Mouse (Mus musculus) left cerebral cortex, postnatal 4 days (tissue): Measurements from ENCODE around the gene Setdb1. TPM values are rescaled to one million over a fixed set of nuclear protein-coding genes. Genes with fewer than 3 reads are reported as not detected.

Source experiments
- DNase-seq: peaks from one replicate; pipeline ENCODE4 v3.0.0-alpha.2; 2022
- intact Hi-C: fragments of 180-260 bp; cut with DNase I; formaldehyde crosslinking; loops from one replicate; pipeline ENCODE4 v1.15.1; 2025
- total RNA-seq, 2 experiments: library from RNA; stranded (reverse); gene quantifications; 2 replicates each; pipeline ENCODE4 v1.2.3; 2021

Setdb1 gene
- total RNA-seq, 2 experiments from 2014 or later = 60.0 to 64.4 TPM

GRCm38 (mm10) chr3:95275161-95275560 is 81.8 kb downstream of the Setdb1 start:
- intact Hi-C loops = no loop called here
- DNase-seq = no peak

GRCm38 (mm10) chr3:95274453-95274852 is 82.5 kb downstream of the Setdb1 start:
- intact Hi-C loops = no loop called here

More at GRCm38 (mm10) chr3:95274453-95274852, 82.5 kb downstream of the Setdb1 start:
- DNase-seq = no peak

Other genes with a start within 250 kb of the Setdb1 start
- gene Vps72, start 246.2 kb downstream of the Setdb1 start, total RNA-seq = 10 to 100 TPM; 77.2 to 78.4 TPM
- gene Tmod4, start 232.7 kb downstream of the Setdb1 start, total RNA-seq = 1 to 10 TPM in 1 of 2 experiments, under 1 TPM in 1; 0.87 to 1.0 TPM
- gene Scnm1, start 223.2 kb downstream of the Setdb1 start, total RNA-seq = 10 to 100 TPM; 39.9 to 43.2 TPM
- gene Lysmd1, start 223.1 kb downstream of the Setdb1 start, total RNA-seq = 10 to 100 TPM; 19.8 to 23.0 TPM
- under 1 TPM; 0.74 to 0.92 TPM for gene Tnfaip8l2, start 214.8 kb downstream of the Setdb1 start, total RNA-seq
- 100 to 1,000 TPM; 141 to 155 TPM for gene Sema6c, start 196.7 kb downstream of the Setdb1 start, total RNA-seq
- gene Gabpb2, start 139.3 kb downstream of the Setdb1 start, total RNA-seq = 1 to 10 TPM; 9.0 TPM
- gene Cdc42se1, start 128.5 kb downstream of the Setdb1 start, total RNA-seq = 10 to 100 TPM; 62.1 to 62.4 TPM
- gene Mllt11, start 125.0 kb downstream of the Setdb1 start, total RNA-seq = 100 to 1,000 TPM; 668 to 674 TPM
- gene Gm128, start 115.6 kb downstream of the Setdb1 start, total RNA-seq = not detected
- under 1 TPM; 0.36 to 0.74 TPM for gene Bnipl, start 106.0 kb downstream of the Setdb1 start, total RNA-seq
- gene Mindy1, start 75.9 kb downstream of the Setdb1 start, total RNA-seq = 10 to 100 TPM; 29.7 to 32.6 TPM
- gene Prune1, start 75.1 kb downstream of the Setdb1 start, total RNA-seq = 10 to 100 TPM; 63.9 to 69.3 TPM
- gene Anxa9, start 50.0 kb downstream of the Setdb1 start, total RNA-seq = 1 to 10 TPM; 1.0 to 1.2 TPM
- 10 to 100 TPM; 53.4 to 54.4 TPM for gene Cers2, start 42.4 kb downstream of the Setdb1 start, total RNA-seq
- gene 4930558C23Rik, start 45.6 kb upstream of the Setdb1 start, total RNA-seq = not detected
- gene Arnt, start 77.2 kb upstream of the Setdb1 start, total RNA-seq = 10 to 100 TPM; 40.4 to 46.1 TPM
- gene Ctsk, start 142.1 kb upstream of the Setdb1 start, total RNA-seq = 1 to 10 TPM; 7.1 to 7.2 TPM
- 1 to 10 TPM; 8.3 to 8.6 TPM for gene Ctss, start 169.6 kb upstream of the Setdb1 start, total RNA-seq
- gene Hormad1, start 202.5 kb upstream of the Setdb1 start, total RNA-seq = not detected
- gene Golph3l, start 231.7 kb upstream of the Setdb1 start, total RNA-seq = 10 to 100 TPM; 18.2 to 19.3 TPM